Mouse (Mus musculus) ES-E14 (cell line): ENCODE measurements around the gene Vamp8. TPM values are rescaled to one million over a fixed set of nuclear protein-coding genes. Genes with fewer than 3 reads are reported as not detected.

Experiments
- DNase-seq: peaks from one replicate; pipeline ENCODE4 v3.0.0-alpha.2; 2013; ENCODE audit warnings: low read depth, low spot score
- H3K27ac ChIP-seq: 2 replicates; pipeline ENCODE4 v1.5.1; 2012; ENCODE audit warnings: low read depth, mild to moderate bottlenecking, low read length, moderate library complexity, mixed read lengths; ENCODE audit not compliant: poor library complexity, insufficient read depth, severe bottlenecking
- H3K36me3 ChIP-seq: 2 replicates; pipeline ENCODE4 v1.6.1; 2012; ENCODE audit warnings: mild to moderate bottlenecking, low read length, moderate library complexity, mixed read lengths; ENCODE audit not compliant: control insufficient read depth, poor library complexity, insufficient read depth, severe bottlenecking
- H3K4me1 ChIP-seq, 2 experiments: fragments of 150-350 bp in 1 of 2; sonication (generic) in 1 of 2; 2 replicates each; pipeline ENCODE4 v1.6.1; 2012; ENCODE audit warnings: low read length in 2 of 2, mild to moderate bottlenecking in 1 of 2, mixed read lengths in 1 of 2; ENCODE audit not compliant: control insufficient read depth in 2 of 2, insufficient read depth in 2 of 2, poor library complexity in 1 of 2
- H3K4me3 ChIP-seq, 2 experiments: fragments of 150-350 bp in 1 of 2; sonication (generic) in 1 of 2; 2 replicates each; pipeline ENCODE4 v1.5.1; 2012; ENCODE audit warnings: low read length in 2 of 2, low read depth in 1 of 2, mild to moderate bottlenecking in 1 of 2, mixed read lengths in 1 of 2; ENCODE audit not compliant: insufficient read depth in 1 of 2, poor library complexity in 1 of 2, severe bottlenecking in 1 of 2
- H3K9ac ChIP-seq: 2 replicates; pipeline ENCODE4 v1.6.1; 2012; ENCODE audit warnings: low read depth, mild to moderate bottlenecking, low read length, mixed read lengths; ENCODE audit not compliant: poor library complexity, insufficient read depth, severe bottlenecking
- H3K9me3 ChIP-seq: fragments of 150-350 bp; sonication (generic); 2 replicates; pipeline ENCODE4 v1.6.1; 2012; ENCODE audit warnings: low read depth, mild to moderate bottlenecking, low read length; ENCODE audit not compliant: control insufficient read depth, insufficient read depth
- CHD2 ChIP-seq: IDR thresholded peaks from 2 replicates; pipeline ENCODE4 v1.6.1; 2014; ENCODE audit warnings: mild to moderate bottlenecking, low read depth, low read length, inconsistent platforms
- HCFC1 ChIP-seq: IDR thresholded peaks from 2 replicates; pipeline ENCODE4 v1.6.1; 2012; ENCODE audit warnings: low read length, inconsistent platforms, borderline replicate concordance; ENCODE audit not compliant: insufficient read depth
- MAFK ChIP-seq: IDR thresholded peaks from 2 replicates; pipeline ENCODE4 v1.6.1; 2014; ENCODE audit warnings: mild to moderate bottlenecking, low read depth, low read length, inconsistent platforms; ENCODE audit not compliant: insufficient read depth
- ZC3H11A ChIP-seq: IDR thresholded peaks from 2 replicates; pipeline ENCODE4 v1.6.1; 2012; ENCODE audit warnings: low read depth, mild to moderate bottlenecking, inconsistent platforms, low read length, borderline replicate concordance
- ZNF384 ChIP-seq: IDR thresholded peaks from 2 replicates; pipeline ENCODE4 v1.6.1; 2012; ENCODE audit warnings: low read depth, low read length, inconsistent platforms
- in situ Hi-C, 2 experiments: fragments of 600-800 bp; cut with MboI; formaldehyde crosslinking; loops; one replicate each; pipeline ENCODE4 v1.15.1; 2025; ENCODE audit warnings: low sequenced_read_pairs in 2 of 2, inconsistent platforms in 1 of 2; ENCODE audit not compliant: unreplicated experiment in 2 of 2
- total RNA-seq: library from RNA; depleted of rRNA; stranded (reverse); fragments of 300-350 nt; gene quantifications from 2 replicates; pipeline ENCODE4 v1.2.3, GENCODE M21; 2012

Gene Vamp8
- total RNA-seq, 1 experiment, result 44.0 TPM

DNA sequence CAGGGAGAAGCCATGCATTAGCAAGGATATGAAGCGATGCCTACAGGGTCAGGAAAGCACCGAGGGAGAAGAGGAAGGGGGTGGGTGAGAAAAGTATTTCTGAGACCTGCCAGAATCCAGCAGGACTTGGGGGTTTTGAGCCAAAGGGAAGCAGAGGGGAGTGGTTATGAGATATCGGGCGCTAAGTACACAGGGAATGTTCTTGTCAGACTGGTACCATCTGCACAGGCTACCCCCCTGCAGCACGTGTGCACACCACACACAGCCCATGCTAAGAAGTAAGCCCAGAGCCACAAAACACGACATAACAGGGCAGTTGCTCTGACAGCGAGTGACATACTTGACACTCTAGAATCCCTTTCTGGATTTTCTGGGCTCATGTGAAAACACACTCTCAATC lies 16.3 kb downstream of the Vamp8 start:
- in situ Hi-C loops, result no loop called here
- H3K4me1 ChIP-seq, result peaks cover 0 to 3% of the 10 kb centered on the region in 2 experiments; a peak in 1 of 4 replicates
- H3K4me3 ChIP-seq, result no peak overlapping the region
- no peak overlapping the region for H3K27ac ChIP-seq
- TF ChIP-seq ZC3H11A, result no peak
- no peak for TF ChIP-seq HCFC1
- TF ChIP-seq MAFK, result no peak
- TF ChIP-seq CHD2, result no peak
- TF ChIP-seq ZNF384, result no peak
- H3K36me3 ChIP-seq, result no peaks in the 10 kb centered on the region
- H3K9me3 ChIP-seq, result no peaks in the 10 kb centered on the region
- no peak for DNase-seq
- H3K9ac ChIP-seq, result no peak overlapping the region

DNA sequence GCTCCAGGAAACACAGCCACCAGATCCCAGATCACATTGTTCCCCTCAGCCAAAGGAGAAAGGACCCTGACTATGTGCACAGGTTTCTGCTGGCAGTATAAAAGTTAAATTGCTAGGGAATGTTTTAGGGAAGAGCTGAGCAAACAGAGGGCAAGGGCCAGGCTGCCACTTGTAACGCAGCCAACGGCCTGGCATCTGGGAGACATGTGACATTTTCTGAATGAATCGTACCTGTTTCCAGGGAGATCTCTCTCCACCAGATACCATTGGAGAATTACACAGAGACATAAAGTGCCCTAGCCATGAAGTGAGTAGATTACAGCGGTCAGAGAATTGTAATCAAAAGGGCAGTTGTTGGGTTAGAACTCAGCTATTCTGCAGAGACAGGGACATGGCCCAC lies 17.3 kb downstream of the Vamp8 start:
- H3K27ac ChIP-seq, result no peak overlapping the region

DNA sequence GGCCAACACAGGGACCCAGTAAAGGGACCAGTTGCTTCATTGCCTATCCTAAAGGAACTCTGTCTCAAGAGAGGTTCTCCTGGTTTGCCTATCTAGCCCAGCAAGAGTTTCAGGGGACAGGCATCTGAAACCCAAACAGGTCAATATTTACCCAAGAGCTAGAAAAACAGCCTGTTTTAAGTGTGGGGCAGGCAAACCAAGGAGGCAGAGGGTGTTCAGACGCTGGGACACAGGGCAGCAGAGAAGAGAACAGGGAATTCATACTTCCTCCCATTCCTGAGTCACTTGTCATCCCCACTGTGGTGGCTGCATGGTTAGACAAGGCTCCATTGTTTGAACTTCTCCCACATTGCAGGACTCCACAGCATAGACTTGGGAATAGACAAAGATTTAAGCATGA lies 18.9 kb downstream of the Vamp8 start:
- Histone ChIP-seq H3K36me3 (no peaks in the 10 kb centered on the region), H3K27ac (no peak overlapping the region), H3K4me1 (peaks cover 0 to 3% of the 10 kb centered on the region in 2 experiments; a peak in 1 of 4 replicates), H3K4me3 (no peak overlapping the region), H3K9ac (no peak overlapping the region), H3K9me3 (no peaks in the 10 kb centered on the region)
- DNase-seq, result no peak
- TF ChIP-seq MAFK, result no peak
- in situ Hi-C loops, result no loop called here

More for the DNA sequence above, 17.3 kb downstream of the Vamp8 start:
- in situ Hi-C loops, result no loop called here
- Histone ChIP-seq H3K36me3 (no peaks in the 10 kb centered on the region), H3K4me1 (peaks cover 0 to 3% of the 10 kb centered on the region in 2 experiments; a peak in 1 of 4 replicates), H3K4me3 (no peak overlapping the region), H3K9me3 (no peaks in the 10 kb centered on the region), H3K9ac (no peak overlapping the region)
- no peak for TF ChIP-seq ZNF384
- no peak for TF ChIP-seq ZC3H11A
- no peak for TF ChIP-seq MAFK
- TF ChIP-seq CHD2, result no peak
- no peak for TF ChIP-seq HCFC1
- DNase-seq, result no peak

DNA sequence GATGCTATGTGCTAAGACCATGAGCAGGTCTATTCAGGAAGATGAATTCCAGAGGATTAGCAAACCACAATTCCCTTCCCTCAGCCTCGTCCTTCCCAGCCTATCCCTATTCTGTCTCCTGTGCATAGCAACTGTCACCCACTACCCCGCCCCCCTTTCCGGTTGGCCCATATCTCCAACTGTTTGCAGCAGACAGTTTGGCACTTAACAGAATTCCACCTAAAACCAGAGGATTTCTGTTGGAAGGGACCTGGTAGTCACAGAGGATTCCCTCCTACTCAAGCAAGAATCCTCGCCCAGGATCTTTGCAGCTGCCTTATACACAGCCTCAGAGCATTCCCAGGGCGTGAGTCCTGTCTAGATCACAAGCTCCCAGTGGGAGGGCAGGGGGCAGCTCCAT lies 19.4 kb downstream of the Vamp8 start:
- no peak overlapping the region for H3K4me3 ChIP-seq
- no peaks in the 10 kb centered on the region for H3K36me3 ChIP-seq
- no peak overlapping the region for H3K9ac ChIP-seq
- TF ChIP-seq HCFC1, result no peak
- no peak for TF ChIP-seq CHD2
- TF ChIP-seq MAFK, result no peak
- TF ChIP-seq ZC3H11A, result no peak
- no peak for TF ChIP-seq ZNF384
- H3K27ac ChIP-seq, result no peak overlapping the region
- in situ Hi-C loops, result no loop called here
- no peak for DNase-seq
- peaks cover 0 to 3% of the 10 kb centered on the region in 2 experiments; a peak in 1 of 4 replicates for H3K4me1 ChIP-seq
- no peaks in the 10 kb centered on the region for H3K9me3 ChIP-seq

DNA sequence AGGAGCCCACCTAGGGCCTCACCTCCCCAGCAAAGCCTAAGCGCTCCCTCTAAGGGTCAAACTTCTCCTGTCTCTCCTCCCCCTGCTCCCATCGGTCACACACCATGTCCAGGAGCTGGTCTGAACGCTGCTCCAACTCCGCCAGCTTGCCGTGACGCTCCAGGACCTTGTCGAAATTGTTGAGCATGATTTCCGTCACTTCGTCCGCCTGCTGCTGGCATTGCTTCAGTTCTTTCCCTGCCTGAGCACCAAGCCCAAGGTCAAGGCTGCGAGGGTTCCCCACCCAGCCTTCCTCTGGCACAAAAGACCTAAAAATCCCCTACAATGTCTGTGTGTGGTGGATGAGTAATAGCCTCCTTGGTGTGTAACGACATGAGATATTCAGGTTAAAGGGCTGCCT lies 20.4 kb downstream of the Vamp8 start:
- in situ Hi-C loops, result no loop called here
- Histone ChIP-seq H3K9me3 (no peaks in the 10 kb centered on the region), H3K9ac (no peak overlapping the region), H3K27ac (no peak overlapping the region), H3K4me3 (peak overlapping the region in 1 of 2 experiments; percentile 17; a peak in 1 of 4 replicates), H3K36me3 (no peaks in the 10 kb centered on the region), H3K4me1 (peaks cover 0 to 3% of the 10 kb centered on the region in 2 experiments; a peak in 1 of 4 replicates)
- TF ChIP-seq ZC3H11A, result no peak
- no peak for TF ChIP-seq CHD2
- TF ChIP-seq MAFK, result no peak
- TF ChIP-seq HCFC1, result no peak
- TF ChIP-seq ZNF384, result no peak
- no peak for DNase-seq
